Mouse (Mus musculus) layer of hippocampus, postnatal 14 days (tissue): ENCODE results near the gene Ncor1. TPM values are rescaled to one million over a fixed set of nuclear protein-coding genes. Genes with fewer than 3 reads are reported as not detected.
"Not testable (repeated sequence)": the region's sequence is repeated elsewhere in the genome, so short reads cannot be mapped to it uniquely, and the experiment has no call there.

Source experiments
- DNase-seq, 2 experiments: peaks; one replicate each; pipeline ENCODE4 v3.0.0; 2021 to 2022; ENCODE audit warnings: low spot score in 2 of 2, mixed read lengths in 1 of 2
- long read RNA-seq, 2 experiments: library from polyadenylated mRNA; stranded (forward); transcript quantifications; one replicate each; pipeline ENCODE4 v2.0.0; 2021
- total RNA-seq, 2 experiments: library from RNA; stranded (reverse); gene quantifications; 2 replicates each; pipeline ENCODE4 v1.2.3; 2021

Ncor1 gene
- total RNA-seq, result 100 to 1,000 TPM; 267 to 274 TPM
- long read RNA-seq, experiment 1, transcript Ncor1-203 (9 exons, 3,171 nt), result major isoform, 13 of 55 reads
- long read RNA-seq, experiment 1, partial matches to known transcripts, result 28 of 55 reads
- long read RNA-seq, experiment 1, other reads (novel, unspliced or antisense), result 13 of 55 reads
- long read RNA-seq, experiment 2, transcript Ncor1-203 (9 exons, 3,171 nt), result major isoform, 23 of 76 reads
- long read RNA-seq, experiment 2, partial matches to known transcripts, result 25 of 76 reads
- long read RNA-seq, experiment 2, other reads (novel, unspliced or antisense), result 28 of 76 reads

DNA sequence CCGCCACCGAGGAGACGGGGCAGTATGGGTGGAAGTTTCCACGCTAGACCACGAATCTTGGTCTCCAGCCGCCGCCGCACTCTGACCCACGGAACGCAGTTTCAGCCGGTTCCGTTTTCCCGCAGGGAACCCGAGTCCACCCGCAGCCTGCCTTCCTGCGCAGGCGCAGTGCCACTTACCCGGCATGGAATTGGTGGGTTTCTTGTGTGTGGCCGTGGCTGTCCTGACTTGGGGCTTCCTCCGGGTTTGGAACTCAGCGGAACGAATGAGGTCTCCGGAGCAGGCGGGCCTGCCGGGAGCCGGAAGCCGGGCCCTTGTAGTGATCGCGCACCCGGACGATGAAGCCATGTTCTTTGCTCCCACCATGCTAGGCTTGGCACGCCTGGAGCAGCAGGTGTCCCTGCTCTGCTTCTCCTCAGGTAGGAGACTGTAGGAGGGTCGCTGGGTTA is at the start of gene Ncor1, which contains the start of gene Pigl:
TSS of gene Ncor1 (minus strand) at position 266 of the 449 bp plus-strand sequence.
TSS of gene Pigl (plus strand) at position 185 of the 449 bp plus-strand sequence.
- DNase-seq, result peak; percentile 88 to 93

DNA sequence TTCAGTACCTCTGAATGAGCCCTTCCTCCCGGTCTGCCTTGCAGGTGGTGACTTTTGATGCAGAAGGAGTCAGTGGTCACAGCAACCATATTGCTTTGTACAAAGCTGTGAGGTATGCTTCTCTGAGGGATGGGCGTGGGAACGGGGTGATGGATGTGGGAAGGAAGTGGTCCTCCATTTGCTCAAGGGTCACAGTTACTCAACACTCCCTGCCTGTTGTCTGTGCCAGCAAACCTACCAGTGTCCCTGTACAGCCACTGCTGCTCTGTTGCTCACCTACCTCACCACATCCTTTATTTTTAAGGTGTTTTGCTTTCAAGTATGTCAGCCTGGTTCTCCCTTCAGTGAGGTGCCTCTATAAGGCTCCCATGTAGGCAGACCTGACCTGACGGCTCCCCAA is 49.3 kb upstream of the Ncor1 start:
- DNase-seq, result no peak

DNA sequence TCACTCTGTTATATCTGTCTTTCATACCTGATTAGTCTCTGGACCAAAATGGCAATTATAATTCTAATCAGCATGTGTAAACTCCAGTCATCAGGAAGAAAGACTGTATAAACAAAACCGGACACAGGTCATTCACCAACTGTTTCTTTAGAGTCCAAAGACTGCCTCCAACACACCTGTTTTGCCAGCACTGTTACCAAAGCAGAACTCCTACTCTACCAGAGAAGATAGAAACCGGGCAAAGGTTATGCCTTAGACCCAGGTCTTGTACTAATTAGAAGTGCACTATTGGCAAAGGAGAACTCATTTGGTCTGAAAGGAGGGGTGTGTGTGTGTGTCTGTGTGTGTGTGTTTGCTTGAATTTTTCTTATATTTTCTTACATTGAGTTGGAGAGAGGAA is 42.2 kb upstream of the Ncor1 start:
- no peak for DNase-seq

DNA sequence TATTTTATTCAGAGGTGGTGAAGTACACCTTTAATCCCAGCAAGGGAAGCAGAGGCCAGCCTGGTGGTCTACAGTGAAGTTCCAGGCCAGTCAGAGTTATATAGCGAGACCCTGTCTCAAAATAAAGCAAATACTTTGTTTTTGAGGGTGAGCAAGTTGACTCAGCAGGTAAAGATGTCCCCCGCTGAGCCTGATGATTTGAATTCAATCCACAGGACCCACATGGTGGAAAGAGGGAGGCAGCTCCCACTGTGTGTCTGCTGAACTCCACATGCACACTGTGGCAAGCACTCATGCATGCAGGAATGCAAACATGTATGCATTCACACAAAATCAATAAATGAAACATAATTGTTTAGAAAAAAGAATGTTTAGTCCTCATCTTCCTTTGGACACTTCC is 40.5 kb upstream of the Ncor1 start:
- no peak for DNase-seq

DNA sequence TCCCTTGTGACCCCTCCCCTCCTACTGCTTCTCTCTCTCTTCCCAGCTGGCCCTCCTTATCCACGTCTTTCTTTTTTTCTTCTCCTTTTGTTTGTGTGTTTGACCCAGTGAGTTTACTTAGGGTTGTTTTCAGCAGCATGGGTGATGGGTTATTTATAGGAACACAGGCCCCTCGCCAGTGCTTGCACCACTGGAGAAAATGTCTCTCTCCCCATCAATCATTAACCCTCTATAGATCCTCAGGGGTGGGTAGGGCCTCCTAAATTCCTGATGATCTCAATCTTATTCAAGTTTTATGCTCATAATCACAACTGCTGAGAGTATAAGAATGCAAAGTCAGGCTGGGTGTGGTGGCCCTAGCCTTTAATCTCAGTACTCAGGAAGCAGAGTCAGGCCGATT is 38.8 kb upstream of the Ncor1 start:
- DNase-seq, result no peak

GRCm38 (mm10) chr11:62496151-62496715 is 37.9 kb upstream of the Ncor1 start:
- no peak for DNase-seq

GRCm38 (mm10) chr11:62495276-62495801 is 37.0 kb upstream of the Ncor1 start:
- peak in 1 of 2 experiments; percentile 7 for DNase-seq

GRCm38 (mm10) chr11:62494754-62495275 is 36.5 kb upstream of the Ncor1 start:
- DNase-seq, result peak; percentile 16 to 39

- no peak for DNase-seq
Observed at GRCm38 (mm10) chr11:62493701-62494100, 35.4 kb upstream of the Ncor1 start.

DNA sequence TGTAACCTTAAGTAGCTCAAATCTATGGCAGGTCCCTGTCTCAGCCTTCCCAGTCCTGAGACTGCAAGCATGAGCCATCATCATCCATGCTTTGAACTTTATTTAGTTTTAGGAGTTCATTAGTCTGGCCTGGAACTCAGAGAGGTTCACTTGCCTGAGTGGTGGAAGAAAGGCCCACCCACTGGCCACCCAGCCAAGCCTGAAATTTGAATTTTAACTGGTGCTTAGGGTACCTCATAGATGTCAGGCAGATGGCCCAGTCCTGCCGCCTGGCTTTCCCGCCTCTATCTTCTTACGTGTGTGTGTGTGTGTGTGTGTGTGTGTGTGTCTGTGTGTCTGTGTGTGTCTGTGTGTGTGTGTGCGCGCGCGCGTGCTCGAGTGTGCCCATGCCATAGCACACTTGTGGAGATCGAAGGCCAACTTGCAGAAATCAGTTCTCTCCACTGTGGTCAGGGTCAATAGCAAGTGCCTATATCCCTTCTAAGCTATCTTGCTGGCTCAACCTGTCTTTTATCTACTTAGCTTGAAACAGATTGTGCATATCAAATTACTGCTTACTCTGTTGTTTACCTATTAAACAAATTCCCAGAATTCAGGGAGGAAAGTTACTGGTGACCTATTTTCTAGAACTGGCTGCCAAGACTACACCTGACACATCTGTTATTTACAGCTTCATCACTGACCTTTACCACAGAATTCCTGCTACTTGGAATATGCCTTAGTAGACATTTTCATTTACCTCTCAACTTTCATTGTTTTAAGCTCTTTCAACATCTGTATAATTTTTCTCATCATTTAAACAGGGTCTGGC is 29.4 kb upstream of the Ncor1 start:
- DNase-seq, result no peak

GRCm38 (mm10) chr11:62486949-62487348 is 28.6 kb upstream of the Ncor1 start:
- no peak for DNase-seq

GRCm38 (mm10) chr11:62479581-62479980 is 21.2 kb upstream of the Ncor1 start:
- no peak for DNase-seq

GRCm38 (mm10) chr11:62478931-62479330 is 20.6 kb upstream of the Ncor1 start:
- peak in 1 of 2 experiments; percentile 4 for DNase-seq

DNA sequence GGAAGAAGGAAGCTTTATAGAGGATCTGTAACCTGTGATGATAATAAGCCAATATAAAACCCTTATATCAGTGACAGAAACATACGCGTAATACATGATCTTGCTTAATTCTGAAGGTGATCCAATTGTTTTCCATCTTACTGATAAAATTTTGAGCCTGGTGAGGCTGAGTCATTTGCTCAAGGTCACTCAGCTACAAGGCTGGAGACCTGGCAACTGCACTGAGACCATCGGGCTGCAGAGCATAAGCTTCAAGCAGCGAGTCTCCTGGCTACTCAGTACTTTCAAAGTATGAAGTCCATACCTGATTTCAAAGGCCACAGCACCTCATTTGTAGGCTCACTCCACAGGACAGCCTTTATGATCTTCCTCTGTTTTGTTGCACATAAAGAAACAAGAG is 17.8 kb upstream of the Ncor1 start:
- no peak for DNase-seq

DNA sequence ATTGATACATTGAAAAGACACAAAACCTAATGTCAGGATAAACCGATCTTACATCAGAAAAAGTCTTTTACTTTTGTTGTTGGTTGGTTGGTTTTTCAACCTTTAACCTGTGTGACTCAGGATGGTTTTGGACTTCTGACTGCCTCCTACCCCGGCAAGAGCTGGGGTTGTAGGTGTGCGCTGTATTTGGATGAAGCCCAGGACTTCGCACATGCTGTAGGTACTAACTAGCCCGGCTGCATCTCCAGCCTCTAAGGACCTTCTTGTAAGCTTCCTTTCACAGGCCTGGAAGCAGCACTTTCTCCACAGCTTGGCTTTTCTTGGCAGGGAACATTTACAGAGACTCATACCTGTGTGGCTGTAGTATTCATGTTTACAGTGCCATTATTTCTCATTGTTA is 15.2 kb upstream of the Ncor1 start:
- no peak for DNase-seq

DNA sequence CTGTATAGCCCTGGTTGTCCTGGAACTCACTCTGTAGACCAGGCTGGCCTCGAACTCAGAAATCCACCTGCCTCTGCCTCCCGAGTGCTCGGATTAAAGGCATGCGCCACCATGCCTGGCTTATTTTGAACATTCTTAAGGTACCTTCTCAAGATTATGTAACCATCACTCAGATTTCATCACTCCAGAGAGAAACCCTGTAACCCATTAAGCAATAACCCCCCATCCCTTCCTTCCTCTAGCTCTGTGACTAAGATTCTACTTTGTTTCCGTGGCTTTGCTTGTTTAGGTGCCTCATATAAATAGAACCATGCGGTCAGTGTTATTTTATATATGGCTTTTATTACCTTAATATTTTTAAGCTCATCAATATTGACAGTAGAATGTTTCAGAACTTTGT is 12.1 kb upstream of the Ncor1 start:
- no peak for DNase-seq

DNA sequence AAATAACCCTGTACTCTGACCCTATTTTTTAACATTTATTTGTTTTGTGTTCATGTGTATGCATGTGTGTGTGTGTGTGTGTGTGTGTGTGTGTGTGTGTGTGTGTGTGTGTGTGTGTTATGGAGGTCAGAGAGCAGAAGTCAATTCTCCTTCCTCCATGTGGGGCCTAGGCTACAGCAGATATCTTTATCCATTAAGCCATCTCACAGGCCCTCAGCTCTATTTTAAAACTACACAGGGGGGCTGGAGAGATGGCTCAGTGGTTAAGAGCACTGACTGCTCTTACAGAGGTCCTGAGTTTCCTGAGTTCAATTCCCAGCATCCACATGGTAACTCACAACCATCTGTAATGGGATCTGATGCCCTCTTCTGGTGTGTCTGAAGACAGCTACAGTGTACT is 8.9 kb upstream of the Ncor1 start:
- DNase-seq, result not testable (repeated sequence)

DNA sequence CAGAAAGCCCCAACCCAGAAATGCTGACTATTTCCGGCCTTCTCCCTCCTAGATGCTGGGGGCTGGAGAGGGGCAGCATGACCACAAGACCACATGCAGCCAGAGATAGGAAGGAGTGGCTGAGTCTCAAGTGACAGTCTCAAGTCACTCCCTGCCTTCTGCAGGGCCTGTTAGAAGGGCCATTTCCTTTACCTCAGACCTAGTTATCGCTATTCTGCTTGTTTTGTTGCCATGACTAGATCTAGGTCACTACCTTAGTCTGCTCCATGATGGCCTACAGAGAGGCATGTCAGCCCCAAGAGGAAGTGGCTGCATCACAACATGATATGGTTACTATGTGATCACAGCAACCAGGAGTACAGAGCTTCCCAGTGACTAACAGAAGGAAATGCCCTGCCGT is 8.2 kb upstream of the Ncor1 start:
- DNase-seq, result no peak

GRCm38 (mm10) chr11:62465849-62466248 is 7.5 kb upstream of the Ncor1 start:
- no peak for DNase-seq

- no peak for DNase-seq
Observed at GRCm38 (mm10) chr11:62464696-62465095, 6.4 kb upstream of the Ncor1 start.

DNA sequence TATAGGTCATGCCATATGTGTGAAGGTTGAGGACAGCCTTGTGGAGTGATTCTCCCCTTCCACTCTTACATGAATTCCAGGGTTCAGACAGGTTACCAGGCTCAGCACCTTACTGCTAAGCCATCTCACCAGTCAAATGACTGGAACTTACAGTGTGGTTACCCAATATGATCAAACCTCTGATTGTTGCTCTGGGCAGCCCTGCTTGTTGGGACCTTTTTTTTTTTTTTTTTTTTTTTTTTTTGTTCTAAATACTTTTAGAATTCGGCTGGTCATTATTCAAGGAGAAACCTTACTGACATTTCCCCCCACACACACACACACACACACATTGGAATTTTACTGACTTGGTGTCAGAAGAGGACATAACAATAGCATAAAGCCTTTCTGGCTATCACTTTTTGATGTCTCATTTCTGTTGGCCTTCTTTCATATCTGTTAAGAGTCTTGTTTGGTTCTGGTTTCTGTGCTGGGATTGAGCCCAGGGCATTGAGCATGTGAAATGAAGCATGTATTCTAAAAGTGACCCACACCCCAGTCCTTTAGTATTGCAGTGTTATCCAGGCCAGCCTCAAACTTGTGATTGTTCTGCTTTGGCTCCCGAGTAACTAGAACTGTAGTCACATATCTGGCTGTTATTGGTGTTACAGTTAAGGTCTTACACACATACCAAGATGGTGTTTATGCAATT is 5.0 kb upstream of the Ncor1 start:
- no peak for DNase-seq
